Mouse (Mus musculus): ENCODE data around the gene Imp4.

GRCm38 (mm10) chr1:34396321-34396720 is 43.3 kb upstream of the Imp4 start:
- no peak for TF ChIP-seq GATA1 (IDR thresholded peaks at IDR 0.05; ENCODE audit: borderline replicate concordance, low read length)
- no peak for TF ChIP-seq FLI1 (IDR thresholded peaks at IDR 0.05; ENCODE audit: low read length)
